ENCODE assay signal across 8 mouse cellular contexts in the genomic region with DNA sequence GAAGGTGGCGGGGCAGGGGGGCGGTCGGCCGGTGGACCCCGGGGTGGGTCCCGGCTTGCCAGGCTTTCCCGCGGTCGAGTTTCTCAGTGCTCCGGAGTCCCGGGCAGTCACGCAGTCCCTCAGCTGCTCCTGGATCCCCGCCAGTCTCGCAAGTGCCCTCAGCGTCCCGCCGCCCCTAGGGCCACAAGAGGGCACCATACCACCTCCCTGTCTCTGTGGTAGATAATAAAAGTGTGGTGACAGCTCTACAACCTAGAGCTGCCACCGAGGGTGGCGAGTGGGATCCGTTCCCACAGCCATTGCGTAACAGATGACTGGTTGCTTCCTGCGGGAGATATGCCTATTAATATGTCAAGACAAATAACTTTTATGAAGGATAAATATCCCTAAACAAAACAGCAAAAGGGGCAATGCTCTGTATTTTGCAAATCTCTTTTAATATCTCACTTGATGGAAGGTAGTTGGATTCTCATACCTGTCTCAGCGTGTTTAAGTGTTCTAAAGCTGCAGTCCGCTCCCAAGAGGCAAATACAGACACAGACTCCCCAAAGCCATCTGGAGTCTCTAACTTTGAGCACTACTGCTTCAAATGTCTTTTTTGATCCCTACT. TPM values are rescaled to one million over a fixed set of nuclear protein-coding genes. Genes with fewer than 3 reads are reported as not detected.
DNase-seq lines count a peak whose midpoint lies in the region; ATAC-seq lines count a peak whose summit lies in the region.

No protein-coding gene starts in this region.

- H3K9me3 ChIP-seq in hindbrain, embryonic 13.5 days: no peaks in the 10 kb centered on the region

- no peaks in the 10 kb centered on the region for H3K27me3 ChIP-seq in hindbrain, embryonic 13.5 days

- DNase-seq in R1 (ENCODE audit: low read depth, low spot score): peak; percentile 81
- DNase-seq in cerebellum, adult 9-11 months: peak; percentile 93
- peak; percentile 82 to 85 for DNase-seq in frontal cortex, postnatal 10 days (ENCODE audit: low spot score in 2 of 2)
- peak; percentile 87 for DNase-seq in layer of hippocampus, postnatal 14 days (ENCODE audit: low spot score in 2 of 2)
- peak; percentile 94 for DNase-seq in lung, postnatal 10 days
- peak; percentile 80 for DNase-seq in ovary, postnatal 14 days (ENCODE audit: low spot score)
- DNase-seq in thymus, postnatal 36 days: peak; percentile 91

- peaks cover 14% of the 10 kb centered on the region for H3K4me1 ChIP-seq in hindbrain, embryonic 13.5 days (replicated peaks)

- H3K36me3 ChIP-seq in hindbrain, embryonic 13.5 days: peaks cover 12% of the 10 kb centered on the region

- H3K27ac ChIP-seq in hindbrain, embryonic 13.5 days: peak overlapping the region; percentile 96

- H3K4me2 ChIP-seq in hindbrain, embryonic 13.5 days: peak overlapping the region; percentile 63

- H3K4me3 ChIP-seq in hindbrain, embryonic 13.5 days: peak overlapping the region; percentile 67

- H3K9ac ChIP-seq in hindbrain, embryonic 13.5 days: peak overlapping the region; percentile 82

- peak; percentile 89 for ATAC-seq in hindbrain, embryonic 13.5 days (ENCODE audit: low FRiP score)

- 2% methylated on average over 23 of the region's 24 CpGs for WGBS in hindbrain, embryonic 13.5 days

RNA-seq across cellular contexts. Expression of a gene that starts 0.5 kb away (rescaled TPM):
- polyA plus RNA-seq in hindbrain, embryonic 13.5 days (2015; fragmentation: Nextera tagmentation; extraction: Ambion mirVana): 12.0 and 13.1 TPM in 2 replicates
- total RNA-seq in layer of hippocampus, postnatal 14 days (2021): 10 to 100 TPM; 16.6 to 18.9 TPM

RNA-seq across cellular contexts. Expression of a gene that starts 0.5 kb away (rescaled TPM):
- 8.0 and 10.0 TPM in 2 replicates for polyA plus RNA-seq in hindbrain, embryonic 13.5 days (2015; fragmentation: Nextera tagmentation; extraction: Ambion mirVana)
- total RNA-seq in layer of hippocampus, postnatal 14 days (2021): 1 to 10 TPM; 4.8 to 5.0 TPM

RNA-seq across cellular contexts. Expression of a gene that starts 28.7 kb away (rescaled TPM):
- polyA plus RNA-seq in hindbrain, embryonic 13.5 days (2015; fragmentation: Nextera tagmentation; extraction: Ambion mirVana): 0.06 and 0.19 TPM in 2 replicates
- under 1 TPM; 0.07 to 0.10 TPM for total RNA-seq in layer of hippocampus, postnatal 14 days (2021)

Comparison
In these comparisons a context has a peak if more than half of its experiments do, and no peak if none do; other contexts are left out.
1. Peak in every context shown above with its lines: DNase-seq, ATAC-seq, H3K4me3 ChIP-seq and H3K27ac ChIP-seq.